Mouse (Mus musculus): ENCODE results near the gene Aplnr.

DNA sequence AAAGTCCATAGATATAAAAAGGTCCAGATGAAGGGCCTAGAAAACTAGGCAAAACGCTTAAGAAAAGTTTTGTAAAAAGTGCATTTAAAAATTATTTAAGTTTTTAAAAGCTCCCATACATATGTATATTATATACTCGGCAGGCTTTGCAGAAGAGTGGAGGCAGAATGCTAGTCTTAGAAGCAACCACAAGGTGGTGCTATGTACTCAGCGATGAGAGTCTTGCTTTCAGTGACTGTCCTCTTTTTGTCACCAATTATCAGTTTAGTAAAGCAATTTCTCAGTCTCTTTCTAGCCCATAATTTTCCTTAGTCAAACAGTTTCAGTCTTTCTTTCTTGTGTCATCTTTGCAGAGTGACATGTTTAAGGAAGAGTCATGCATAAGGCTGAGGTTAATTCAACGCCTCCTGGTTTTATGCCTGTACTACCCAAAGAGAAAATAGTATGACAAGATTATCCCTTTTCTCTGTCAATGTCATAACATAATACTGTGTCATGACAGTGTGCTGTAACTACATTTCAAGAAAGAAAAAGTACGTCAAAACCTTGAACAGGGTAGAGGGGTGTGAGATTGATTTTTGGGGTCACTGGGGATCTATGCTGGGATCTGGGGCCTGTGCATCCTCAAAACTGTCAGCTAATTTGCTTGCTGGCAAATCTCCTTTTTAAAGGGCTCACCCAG lies 12.7 kb upstream of the Aplnr start:
- peak; percentile 63 for TF ChIP-seq CTCF (conservative IDR thresholded peaks at IDR 0.05; ENCODE audit: low read length)
- no peak for TF ChIP-seq POU5F1 (IDR thresholded peaks at IDR 0.05; ENCODE audit: borderline replicate concordance, low read length)
